Mouse (Mus musculus) MN1 (cell line): Measurements from ENCODE around the gene Cdh23.

Experiments used
- DNase-seq: peaks from one replicate; pipeline ENCODE4 v3.0.0-alpha.2; 2016; ENCODE audit warnings: low spot score

The Cdh23 gene

DNA sequence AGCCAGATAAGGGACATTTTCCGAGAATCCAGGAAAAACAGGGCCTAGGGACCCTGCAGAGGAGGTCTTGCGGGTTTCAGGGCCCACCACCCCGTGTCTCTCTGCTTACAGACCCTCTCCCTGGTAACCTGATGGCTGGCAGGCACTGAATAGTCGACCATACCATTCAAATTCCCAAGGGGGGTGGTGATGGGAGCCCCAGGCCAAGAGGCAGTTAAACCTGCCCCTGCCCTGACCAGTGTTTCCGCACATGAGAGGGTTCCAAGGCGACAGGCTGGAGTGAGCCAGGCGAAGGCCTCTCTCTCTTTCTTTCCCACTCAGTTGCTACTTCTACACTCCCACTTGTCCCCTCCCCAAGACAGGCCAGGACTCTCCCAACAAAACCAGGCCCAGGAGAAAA, 296.8 kb downstream of the Cdh23 start, which contains the start of gene Gm17455:
Gm17455 (plus strand) TSS at position 278 of the 400 bp plus-strand sequence.
- no peak for DNase-seq

DNA sequence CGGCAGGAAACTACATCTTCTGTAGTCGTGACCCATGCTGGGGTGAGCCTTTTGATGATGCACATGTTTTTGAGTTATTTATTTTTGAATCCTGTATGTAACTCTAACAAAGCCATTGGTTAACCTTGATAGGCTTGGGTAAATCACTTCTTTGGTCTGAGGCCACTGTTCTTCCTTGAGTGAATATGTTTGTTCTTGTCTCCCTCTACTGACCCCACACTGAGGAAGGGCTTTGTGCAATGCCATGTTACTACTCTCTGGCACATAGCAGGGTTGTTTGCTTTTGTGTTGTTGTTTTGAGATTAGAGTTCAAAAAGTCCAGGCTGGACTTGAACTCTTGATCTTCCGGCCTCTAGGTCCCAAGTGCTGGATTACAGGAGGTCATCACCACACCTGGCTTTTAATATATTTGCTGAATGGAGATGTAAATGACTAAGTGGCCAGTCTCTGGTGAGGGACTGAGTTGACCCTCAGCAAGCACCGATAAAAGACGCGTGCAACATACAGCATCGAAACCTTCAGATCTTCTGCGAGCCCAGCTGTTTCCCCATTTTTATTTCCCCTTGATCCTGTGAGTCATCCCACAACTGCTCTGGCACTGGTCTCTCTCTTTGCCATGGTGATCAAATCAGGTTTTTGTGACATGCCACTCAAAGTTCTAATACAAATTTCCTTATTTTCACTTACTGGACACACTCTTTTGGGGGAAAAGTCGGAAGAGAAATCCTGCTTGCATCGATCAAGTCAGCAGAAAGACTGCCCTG, 298.1 kb downstream of the Cdh23 start:
- no peak for DNase-seq

DNA sequence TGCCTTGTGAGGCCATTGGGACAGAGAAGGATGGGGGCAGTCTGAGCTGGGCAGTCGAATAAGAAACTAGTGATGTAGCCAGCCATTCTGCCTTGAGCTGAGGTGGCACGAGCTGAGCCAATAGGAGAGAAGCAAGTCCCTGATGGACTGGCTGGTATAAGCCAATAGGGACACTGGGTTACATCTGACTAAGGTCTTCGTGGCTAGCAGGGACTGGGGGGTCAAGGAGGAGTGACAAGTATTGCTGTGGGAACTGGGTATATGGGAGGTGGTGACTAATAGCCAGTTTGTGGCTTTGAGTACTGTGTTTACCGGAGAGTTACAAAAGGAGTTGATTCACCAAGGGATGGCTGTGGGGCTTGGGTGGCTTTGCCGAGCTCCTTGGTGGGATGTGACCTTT, 300.7 kb downstream of the Cdh23 start:
- no peak for DNase-seq

DNA sequence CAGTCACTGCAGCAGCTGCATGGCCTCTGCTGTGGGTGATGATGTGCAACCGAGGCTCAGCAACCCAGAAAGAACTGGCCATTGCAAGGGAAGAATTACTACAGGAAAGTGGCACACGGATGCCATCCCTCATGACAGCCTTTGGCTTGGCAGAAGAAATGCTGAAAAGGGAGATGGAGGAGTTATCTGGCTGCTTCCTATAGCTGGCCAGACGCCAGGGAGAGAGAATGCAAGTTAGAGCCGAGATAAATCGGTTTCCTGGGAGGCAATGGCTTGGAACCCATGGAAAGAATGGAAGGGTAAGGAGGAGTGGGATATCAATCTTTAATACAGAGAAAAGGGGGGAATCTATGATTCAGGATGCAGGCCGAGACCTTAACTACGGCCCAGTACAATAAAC, 301.4 kb downstream of the Cdh23 start:
- DNase-seq: no peak

DNA sequence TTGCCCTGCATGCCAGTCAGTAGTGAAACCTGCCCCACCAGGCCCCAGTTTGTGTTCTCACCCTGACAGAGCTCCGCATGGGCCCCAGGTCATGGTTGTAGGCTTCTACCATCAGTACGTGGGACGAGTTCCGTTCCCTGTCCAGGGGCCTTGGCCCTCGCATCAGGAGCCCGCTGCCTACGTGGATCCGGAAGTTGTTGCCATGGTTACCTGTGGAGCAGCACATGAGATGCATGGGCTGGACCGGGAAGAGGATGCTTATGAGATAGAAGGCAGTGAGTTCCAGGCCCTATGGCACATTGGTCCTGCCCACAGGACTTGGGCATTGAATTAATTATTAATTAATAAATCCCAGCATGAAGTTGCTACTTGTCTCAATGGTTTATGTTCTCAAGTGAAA, 304.6 kb downstream of the Cdh23 start:
- DNase-seq: no peak

DNA sequence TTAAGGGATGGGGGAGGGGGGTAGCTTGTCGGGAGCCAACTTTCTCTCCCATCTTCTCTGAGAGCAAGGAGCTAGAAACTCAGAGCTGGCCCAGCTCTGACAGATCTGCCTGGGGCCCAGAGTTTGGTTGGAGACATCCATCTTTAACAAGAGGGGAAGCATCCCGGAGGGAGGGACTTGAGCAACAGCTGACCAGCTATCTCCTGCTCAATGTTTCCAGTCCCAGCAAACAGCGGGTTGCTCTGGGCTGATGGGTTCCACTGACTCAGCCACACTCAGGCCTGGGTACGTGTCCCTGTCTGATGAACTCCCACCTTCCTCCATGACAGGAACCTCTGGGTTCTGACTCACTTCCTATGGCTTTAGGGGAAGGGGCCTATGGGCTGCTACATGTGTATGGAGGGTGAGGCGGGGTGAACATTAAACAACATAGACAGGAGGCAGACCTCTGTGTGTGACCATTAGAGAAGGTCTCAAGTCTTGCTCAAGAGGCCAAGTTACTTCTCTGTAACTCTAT, 305.3 kb downstream of the Cdh23 start:
- no peak for DNase-seq

DNA sequence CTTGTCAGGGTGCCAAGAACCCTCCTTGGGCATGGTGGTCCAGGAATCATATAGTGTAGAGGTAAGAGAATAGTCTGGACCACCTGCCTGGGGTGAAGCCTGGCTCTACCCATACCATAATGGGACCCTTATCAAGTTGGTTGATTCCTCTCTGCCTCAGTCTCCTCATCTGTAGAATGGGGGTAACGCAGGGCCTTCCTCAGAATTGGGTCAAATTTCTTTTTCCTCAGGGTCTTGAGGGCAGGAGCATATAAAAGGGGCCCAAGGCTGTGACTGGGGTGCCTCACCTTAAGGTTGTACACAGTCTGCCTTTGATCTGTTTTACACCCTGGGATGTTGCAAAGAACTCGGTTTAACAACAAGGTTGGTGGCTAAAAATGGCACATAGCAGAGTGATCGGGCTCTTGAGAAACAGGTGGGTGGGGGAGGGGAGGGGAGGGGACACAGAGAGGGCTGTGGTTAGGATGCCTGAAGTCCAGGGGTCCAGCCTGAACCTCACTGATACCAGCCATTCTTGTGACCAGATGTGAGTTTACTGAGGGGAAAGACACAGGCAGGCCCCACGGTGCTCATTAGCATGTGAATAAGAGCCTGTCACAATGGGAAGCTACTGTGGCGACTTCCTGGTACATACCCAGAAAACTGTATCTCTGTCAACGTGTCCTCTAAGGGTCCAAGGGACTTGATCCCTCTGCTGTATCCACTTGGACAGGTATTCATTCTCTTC, 305.9 kb downstream of the Cdh23 start:
- no peak for DNase-seq

DNA sequence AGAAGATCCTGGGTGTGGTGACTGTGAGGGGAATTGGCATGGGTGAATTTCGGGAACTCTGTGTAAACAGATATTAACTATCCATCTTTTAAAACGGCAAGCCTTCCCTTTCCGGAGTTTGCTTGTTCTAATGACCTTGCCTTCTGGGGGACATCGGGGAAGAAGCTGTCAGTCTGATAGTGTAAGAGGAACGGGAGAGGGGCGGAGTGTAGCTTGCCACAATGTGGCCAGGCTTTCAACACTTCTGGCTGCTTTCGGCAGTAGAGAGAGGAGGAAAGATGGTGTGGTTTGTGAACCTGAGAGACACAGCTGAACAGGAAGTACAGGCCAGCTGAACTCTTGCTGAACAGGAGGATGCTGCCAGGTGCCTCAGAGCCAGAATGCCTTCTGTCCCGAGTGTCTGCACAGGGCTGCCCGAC, 306.8 kb downstream of the Cdh23 start:
- DNase-seq: no peak

DNA sequence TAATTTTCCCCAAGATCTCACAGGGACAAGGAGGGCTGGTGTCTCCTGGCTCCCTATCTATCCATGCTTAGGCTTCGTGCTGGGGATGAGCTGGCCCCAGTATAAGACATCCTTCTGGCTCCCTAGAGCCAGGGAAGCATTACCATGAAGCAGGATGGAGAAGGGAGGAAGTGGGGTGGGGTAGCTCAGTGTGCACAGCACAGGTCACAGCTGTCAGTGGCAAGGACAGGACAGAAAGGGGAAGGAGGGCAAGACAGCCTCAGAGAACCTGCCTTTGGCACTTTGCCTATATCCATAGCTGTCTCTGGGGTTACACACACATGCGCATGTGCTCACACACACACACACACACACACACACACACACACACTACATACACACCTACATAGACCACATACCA, 308.0 kb downstream of the Cdh23 start:
- no peak for DNase-seq

DNA sequence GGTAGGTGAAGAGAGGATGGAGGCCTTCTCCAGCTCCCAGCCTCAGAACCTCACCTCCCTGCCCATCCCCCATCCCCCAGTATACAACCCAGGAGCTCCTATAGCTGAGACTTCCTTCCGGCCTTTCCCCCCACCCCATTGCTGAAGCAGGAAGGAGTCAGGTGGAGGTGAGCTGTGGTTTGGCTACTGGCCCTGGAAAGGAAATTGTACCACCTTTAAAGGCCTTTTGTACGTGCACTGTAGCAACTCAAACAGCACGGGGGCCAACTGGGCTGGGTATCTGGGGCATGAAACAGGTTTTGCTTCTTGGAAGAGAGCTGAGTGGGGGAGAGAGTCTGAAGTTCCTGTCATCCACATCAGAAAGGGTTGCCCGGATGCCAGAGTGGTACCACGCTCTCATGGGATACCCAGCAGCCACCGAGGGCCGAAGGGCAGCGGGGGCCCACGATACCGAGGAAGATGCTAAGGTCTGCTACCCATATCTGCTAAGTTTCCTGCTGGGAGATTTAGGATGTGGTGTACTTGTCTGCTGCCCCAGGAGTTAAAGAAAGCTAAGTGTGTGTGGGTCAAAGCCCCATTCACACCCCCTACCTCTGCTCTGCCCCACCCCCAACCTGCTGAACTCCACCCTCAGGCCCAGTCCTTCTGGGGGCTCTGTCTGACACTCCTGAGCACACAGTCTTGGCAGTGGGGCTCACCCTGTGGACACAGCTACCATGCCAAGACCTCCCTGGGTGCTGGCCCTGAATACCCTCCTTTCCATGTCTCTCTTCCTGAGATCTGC, 315.0 kb downstream of the Cdh23 start:
- DNase-seq: no peak

DNA sequence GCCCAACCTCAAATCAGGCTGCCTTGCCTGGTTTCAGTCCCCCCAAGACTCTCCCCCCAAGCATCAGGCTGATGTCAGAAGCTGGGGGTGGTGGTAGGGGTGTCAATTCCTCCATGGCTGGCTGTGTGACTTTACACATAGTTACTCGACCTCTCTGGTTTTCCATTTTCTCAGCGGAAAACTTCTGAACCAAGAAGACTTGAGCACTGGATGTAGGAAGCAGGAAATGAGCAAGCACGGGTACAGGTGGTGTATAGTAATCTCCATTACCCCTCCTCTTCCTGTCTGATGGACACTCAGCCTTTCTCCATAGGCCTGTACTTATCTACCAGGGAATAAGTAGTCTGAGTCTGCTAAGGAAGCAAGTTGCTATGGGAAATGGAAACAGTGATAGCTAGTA, 316.1 kb downstream of the Cdh23 start:
- DNase-seq: no peak

DNA sequence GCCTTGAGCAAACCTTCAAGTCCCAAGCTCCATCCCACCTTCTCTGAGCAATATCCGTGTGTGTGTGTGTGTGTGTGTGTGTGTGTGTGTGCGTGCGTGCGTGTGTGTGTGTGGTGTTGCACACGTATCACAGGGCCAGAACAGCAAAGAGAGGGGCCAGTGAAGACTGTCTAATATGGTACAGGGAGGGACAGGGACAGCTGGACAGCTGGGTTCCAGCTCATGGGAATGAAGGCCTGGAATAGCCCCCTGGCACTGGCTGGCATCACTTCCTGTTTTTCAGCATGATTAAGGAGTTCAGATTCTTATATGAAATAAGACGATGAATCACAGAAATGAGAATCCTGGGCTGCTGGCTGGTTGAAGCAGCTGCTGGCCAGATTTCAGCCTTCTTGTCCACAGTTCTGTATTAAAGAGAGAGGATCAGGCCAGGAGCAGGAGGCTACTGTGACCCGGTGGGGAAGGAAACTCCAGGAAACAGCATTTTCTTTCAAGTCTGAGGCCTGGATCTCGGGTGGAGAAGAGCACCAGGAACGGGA, 316.8 kb downstream of the Cdh23 start:
- no peak for DNase-seq

DNA sequence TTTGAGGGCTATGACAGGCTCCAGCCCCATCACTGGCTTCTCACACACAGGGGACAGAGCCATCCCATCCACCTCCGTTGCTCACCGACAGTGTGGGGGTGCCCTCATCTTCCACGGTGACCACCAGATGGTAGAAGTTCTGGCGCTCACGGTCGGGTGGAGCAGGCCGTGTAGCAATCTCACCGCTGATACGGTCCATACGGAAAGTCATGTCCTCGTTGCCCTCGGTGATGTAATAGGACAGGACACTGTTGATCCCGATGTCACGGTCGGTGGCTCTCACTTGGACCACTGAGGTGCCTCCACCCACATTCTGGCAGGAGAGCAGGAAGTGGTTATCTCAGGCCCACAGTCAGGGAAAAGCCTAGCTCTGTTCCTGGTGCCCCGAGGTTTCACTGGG, 319.6 kb downstream of the Cdh23 start:
- DNase-seq: no peak

DNA sequence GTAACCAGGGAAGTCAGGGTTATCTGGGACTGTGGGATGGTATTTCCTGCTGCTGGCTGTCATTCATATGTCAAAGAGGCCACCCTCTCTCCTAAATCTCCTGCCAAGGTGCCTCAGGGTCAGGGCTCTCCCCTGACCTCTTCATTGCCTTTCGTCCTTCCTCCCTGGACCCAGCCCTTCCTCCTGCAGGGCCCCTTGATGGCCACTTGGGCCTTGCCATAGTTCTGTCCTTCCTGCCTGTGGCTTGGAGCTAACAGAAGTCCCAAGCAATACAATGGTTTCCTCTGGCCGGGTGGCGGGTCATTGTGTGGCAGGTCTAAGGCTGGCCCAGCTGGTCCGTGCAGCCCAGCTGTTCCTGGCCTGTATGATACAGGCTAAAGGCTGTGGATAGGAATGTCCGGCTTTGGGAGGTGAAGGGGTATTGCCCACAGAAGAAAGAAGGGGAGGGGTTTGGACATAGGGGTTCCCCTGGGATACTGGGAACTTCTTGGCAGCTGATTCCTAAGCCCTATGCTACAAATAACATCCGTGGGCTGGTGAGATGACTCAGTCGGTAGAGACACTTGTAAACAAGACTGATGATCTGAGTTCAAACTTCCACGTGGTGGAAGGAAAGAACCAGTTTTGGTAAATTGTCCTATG, 322.2 kb downstream of the Cdh23 start:
- no peak for DNase-seq

DNA sequence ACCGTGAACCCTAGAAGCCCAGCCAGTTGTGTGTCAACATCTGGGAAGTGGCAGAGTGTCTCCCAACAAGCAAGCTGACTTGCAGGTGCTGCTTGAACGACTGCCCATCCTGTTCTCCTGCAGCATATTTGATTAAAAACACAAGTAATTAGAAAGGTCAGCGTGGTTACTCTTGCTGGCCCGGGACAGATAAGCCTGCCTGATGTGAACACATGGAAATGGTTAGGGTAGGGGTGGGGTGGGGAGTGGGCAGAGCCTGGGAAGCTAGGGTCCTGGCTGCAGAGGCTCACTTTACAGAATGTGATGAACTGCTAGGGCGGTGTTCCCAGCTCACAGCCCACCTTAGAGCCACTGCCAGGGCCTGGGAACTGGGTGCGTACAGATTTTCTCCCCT, 322.8 kb downstream of the Cdh23 start:
- no peak for DNase-seq

DNA sequence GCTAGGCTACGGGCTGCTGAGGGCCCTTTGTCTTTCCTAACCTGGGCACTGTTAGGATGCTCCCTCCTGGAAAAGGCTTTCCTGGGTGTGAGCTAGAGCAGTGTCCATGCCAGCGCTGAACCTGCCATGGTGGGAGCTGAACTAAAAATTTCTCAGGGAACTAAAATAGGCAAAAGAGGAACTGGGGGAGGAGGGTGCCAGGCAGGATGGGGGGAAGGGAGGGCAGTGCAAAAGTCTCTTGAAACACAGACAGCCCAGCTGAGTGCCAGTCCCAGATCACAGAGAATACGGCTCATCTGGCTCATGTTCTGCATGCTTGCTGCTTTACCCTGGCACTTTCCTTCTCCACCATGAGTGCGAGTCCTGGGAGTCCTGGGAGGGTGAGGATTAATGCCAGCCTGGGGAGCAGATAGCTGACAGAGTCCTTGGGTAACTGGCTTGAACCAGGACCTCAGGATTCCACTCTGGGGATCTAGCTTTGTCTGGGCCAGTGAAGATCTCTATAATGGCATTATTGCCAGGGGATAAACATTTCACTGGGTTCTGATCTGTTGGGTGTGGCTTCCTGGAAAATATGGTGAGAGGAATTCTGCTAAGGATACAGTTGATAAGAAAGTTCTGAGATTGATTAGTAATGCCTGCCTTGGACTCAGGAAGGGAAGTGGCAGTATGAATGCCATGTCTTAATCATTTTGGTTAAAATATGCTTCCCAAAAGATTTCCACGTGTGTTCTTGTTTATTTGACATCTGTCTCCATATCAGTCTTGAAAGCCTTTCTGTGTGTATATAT, 324.5 kb downstream of the Cdh23 start:
- DNase-seq: no peak

DNA sequence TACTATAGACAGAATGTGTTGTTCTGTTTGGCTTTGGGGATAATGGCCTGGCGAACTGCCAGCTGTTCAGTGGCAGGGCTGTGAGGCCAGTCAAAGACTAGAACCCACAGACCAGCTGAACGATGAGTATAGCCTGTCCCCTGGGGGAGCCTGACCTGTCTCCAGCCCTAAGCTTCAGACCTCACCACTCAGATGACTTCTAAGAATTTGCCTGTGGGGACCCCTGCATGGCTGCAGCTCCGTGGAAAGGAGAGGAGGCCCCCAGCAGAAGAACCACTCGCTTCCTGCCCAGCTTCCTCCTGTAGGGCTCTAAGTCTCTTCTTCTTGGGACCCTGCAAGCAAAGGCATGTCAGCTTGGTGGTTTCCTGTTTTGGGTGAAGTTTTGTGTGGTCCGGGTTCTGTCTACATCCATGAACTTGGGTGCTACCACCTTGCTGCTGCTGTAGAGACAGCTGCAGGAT, 325.7 kb downstream of the Cdh23 start:
- no peak for DNase-seq

DNA sequence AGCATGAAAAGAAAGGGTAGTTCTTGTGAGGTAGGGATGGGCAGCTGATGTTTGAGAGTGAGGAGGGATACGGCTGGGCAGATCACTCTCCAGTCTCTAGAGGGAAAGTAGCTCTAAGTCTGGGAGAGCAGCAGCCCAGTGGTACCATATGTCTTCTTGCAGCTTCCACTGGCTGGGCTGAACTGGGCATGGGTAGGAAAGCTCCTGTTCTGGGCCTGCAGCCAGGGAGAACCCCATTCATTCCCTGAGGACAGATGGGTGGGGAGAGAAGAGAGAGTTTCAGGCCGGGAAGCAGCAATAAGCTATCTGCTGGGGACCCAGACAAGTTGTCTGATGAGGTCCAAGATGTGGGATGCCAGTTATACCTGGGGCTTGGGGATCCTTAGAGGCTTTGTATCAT, 326.2 kb downstream of the Cdh23 start:
- DNase-seq: no peak

DNA sequence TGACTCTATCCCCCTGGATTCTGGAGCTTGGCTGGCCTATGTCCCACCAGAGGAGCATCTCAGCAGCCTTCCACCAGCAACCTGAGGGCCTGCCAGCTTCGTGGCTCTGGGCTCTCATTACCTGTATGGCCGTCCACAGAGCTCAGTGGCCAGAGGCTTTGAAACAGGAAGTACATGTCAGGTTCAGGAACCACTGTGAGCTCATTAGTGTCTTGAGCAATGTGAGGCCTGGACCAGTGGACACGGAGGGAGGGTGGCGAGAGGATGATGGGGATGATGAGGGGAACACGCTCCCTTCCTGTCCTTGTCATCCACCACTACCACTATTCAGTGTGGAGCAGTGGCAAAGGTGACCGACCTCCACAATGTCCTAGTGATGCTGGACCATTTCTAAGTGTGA, 326.9 kb downstream of the Cdh23 start:
- DNase-seq: no peak

DNA sequence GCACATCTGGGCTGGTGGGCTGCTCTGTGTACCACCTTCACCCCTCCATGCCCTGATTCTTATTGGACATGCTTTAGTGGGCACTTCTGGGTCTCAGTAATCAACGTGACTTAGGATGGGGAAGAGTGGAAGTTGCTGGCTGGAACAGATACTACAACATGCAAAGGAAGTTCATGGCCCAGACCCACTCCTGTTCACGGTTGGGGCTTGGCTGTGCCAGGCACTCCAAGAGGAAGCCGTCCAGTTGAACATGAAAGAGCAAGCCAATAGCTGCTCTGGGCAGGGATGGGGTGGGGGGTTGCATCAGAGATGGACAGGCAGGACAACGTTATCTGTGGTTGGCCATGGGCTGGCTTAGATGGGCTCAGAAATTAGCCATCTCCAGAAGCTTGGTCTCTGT, 328.4 kb downstream of the Cdh23 start:
- no peak for DNase-seq

DNA sequence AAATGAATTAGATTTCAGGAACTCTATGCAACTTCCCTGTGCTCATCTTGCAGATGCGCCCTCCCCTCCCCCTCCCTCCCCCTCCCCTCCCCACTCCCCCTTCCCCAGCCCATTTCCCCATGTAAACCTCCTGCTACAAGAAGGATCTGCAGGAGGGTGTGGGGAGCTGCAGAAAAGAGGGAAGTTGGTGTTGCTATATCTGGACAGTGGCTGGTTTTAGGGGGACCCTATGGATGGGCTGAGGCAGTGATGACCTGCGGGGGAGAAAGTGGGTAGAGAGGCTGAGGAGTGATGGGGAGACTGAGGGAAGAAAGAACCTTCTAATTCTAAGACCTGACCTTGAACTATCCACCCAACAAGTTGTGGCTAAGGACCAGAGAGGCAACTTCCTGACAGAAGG, 329.1 kb downstream of the Cdh23 start:
- DNase-seq: no peak
